Mouse (Mus musculus): ENCODE results near the gene Polr2a.

DNA sequence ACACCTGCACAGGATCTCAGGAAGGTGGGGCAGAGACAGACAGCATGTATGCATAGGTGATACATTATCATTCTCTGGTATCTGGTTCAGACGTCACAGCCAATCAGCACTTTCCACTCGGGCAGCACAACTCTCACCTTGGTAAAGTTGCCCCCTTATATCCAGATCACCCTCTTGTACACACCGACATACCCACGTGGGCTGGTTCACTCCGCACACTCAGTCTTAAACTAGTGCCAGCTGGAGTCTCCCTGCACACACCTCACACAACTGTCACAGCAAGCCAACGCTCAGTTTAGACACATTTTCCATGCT lies 63.4 kb downstream of the Polr2a start:
- no peak for TF ChIP-seq CTCF (IDR thresholded peaks at IDR 0.05)
- TF ChIP-seq EP300 (IDR thresholded peaks at IDR 0.05), result no peak

All from lung, postnatal 0 days (tissue).